Mouse (Mus musculus): ENCODE results near the gene Sox5.

The Sox5 gene

GRCm38 (mm10) chr6:144772175-144772918 is 9.4 kb downstream of the Sox5 start:
- CTCF ChIA-PET, result no interaction called here

DNA sequence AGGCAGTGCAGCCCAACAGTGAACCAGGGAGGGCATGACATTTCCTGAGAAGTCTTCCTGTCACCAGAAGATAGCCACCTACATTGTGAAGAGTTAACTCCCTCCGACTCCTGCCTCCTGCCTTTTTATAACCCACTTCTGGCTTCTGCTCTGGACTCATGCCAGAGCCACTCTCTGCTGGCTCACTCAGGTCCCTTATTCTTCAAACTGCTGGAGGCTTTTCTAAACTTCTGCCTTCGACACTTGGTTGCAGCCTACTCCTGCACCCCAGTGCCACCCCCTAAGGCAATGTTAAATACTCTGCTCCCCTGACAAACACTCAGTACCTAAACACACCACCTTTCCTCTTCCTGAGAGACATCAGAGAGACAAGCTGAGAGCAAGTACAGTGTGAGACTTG is 12.7 kb downstream of the Sox5 start:
- CTCF ChIA-PET, result no interaction called here

GRCm38 (mm10) chr6:144761902-144762301 is 19.9 kb downstream of the Sox5 start:
- CTCF ChIA-PET, result interaction anchor here (0.6 kb wide), 1 partner anchor 130 kb away, joined by 4 read pairs; no protein-coding TSS in a partner anchor

- CTCF ChIA-PET, result no interaction called here
Observed at GRCm38 (mm10) chr6:144759193-144759592, 22.6 kb downstream of the Sox5 start.

DNA sequence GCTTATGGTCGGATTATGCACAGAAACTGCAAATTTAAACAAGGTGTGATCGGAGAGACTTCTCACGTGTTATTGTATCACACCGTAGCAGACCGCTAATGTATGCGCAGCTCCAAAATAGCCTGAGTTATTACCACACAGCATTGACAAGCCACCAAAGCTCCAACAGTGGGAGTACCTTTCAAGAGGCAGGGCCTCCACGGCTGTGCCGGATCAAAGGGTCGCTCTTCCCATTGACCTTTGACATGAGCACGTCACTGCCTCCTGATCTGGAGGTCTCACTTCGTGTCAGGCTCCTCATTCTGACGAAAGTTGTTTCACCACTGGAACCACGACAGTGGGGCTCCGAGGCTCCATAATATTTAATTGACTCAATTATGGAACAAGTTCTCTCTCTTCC is 24.4 kb downstream of the Sox5 start:
- CTCF ChIA-PET, result interaction anchor here (0.7 kb wide), 1 partner anchor 32 kb away, joined by 4 read pairs; no protein-coding TSS in a partner anchor

GRCm38 (mm10) chr6:144756444-144756843 is 25.3 kb downstream of the Sox5 start:
- CTCF ChIA-PET, result no interaction called here

DNA sequence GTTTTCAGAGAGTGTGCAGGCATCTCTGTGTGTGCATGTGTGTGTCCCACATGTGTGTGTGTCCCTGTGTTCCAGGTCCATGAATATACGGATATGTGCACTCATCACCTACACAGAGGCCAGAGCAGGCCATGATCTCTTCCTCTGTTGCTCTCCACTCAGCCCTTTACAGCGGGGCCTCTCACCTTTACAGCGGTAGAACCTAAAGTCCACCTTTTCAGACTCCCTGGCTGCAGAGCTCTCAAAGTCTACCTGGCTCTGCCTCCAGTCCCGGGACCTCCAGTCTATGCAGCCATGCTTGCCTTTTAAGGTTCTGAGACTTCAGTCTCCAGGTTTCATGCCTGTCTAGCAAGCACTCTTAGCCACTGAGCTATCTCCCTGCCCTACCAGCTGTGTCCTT is 26.5 kb downstream of the Sox5 start:
- CTCF ChIA-PET, result no interaction called here

- CTCF ChIA-PET, result no interaction called here
Observed at GRCm38 (mm10) chr6:144754366-144754765, 27.4 kb downstream of the Sox5 start.

DNA sequence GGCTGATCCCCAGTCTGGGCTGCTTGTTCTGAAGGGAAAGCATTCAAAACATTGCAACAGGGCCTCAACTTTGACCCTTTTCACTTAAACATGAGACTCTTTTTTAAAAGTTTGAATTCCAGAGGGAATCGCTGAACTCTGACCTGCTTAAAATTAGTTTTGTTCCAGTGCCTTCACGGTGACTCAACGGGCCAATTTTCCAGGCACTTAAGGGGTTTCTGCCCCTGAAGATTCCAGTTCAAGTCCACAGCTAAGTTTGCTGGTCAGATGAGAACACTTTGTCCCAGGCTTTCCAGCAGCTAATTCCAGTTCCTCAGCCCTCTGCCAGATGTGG is 27.8 kb downstream of the Sox5 start:
- CTCF ChIA-PET, result no interaction called here

GRCm38 (mm10) chr6:144753225-144753962 is 28.4 kb downstream of the Sox5 start:
- CTCF ChIA-PET, result no interaction called here

GRCm38 (mm10) chr6:144751581-144751980 is 30.2 kb downstream of the Sox5 start:
- CTCF ChIA-PET, result no interaction called here

- CTCF ChIA-PET, result no interaction called here
Observed at GRCm38 (mm10) chr6:144750197-144750596, 31.6 kb downstream of the Sox5 start.

- CTCF ChIA-PET, result no interaction called here
Observed at GRCm38 (mm10) chr6:144746436-144746835, 35.3 kb downstream of the Sox5 start.

- CTCF ChIA-PET, result no interaction called here
Observed at GRCm38 (mm10) chr6:144742559-144742958, 39.2 kb downstream of the Sox5 start.

DNA sequence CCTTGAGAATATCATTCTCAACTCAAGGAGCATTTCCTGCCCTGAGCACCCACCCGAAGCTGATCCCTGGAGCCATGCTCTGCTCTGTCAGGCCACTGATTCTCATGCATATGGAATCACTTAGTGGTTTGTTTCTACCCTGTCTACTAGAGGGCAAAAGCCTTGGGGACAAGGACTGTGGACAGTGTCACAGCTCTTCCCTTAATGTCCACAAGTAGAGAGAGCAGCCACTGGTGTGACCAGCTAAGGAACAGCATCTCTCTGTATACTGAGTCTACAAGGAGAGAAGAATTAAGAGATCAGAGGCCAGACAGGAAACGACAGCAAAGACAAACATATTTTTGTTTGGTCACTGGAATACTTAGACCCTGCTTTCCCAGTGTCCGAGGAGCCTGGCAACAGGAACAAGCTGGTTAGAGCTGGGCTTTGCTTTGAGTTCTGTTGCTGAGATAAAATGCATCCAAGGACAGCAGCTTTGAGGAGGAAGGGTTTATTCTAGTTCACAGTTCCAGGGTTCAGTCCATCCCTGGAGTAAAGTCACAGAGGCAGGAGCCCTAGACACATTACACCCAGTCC is 40.6 kb downstream of the Sox5 start:
- CTCF ChIA-PET, result no interaction called here

GRCm38 (mm10) chr6:144740343-144740742 is 41.4 kb downstream of the Sox5 start:
- CTCF ChIA-PET, result no interaction called here

DNA sequence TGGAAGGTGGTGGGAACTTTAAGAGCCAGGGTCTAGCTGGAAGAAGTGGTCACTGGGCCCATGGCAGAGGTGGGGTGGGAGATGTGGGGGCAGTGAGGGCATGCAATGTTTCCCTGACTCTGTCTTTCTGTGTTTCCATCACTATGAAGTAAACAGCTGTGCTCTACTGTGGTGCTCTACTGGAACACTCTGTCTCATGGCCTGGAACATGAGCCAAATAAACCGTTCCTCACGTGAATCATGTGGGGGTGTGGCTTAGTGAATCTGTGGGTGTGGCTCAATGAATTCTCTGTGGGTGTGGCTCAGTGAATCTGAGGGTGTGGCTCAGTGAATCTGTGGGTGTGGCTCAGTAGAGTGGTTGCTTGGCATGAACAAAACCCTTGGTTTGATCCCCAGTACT is 42.0 kb downstream of the Sox5 start:
- CTCF ChIA-PET, result no interaction called here

DNA sequence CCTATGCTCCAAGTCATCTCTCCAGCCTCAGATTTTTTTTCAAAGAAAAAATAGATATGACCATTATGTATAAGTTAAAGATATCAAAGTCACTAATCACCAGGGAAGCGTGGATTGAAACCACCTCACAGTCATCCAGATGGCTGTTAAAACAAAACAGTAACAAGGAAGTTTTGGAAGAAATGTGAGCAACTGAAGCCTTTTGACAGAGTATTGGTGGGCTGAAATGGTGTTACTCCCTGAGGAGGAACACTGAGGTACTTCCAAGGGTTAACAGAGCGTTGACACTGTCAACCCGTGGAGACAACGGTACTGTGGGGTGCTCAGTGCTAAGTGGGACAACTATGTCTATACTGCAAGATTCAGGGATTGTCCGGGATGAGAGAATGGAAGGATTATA is 44.0 kb downstream of the Sox5 start:
- CTCF ChIA-PET, result no interaction called here

DNA sequence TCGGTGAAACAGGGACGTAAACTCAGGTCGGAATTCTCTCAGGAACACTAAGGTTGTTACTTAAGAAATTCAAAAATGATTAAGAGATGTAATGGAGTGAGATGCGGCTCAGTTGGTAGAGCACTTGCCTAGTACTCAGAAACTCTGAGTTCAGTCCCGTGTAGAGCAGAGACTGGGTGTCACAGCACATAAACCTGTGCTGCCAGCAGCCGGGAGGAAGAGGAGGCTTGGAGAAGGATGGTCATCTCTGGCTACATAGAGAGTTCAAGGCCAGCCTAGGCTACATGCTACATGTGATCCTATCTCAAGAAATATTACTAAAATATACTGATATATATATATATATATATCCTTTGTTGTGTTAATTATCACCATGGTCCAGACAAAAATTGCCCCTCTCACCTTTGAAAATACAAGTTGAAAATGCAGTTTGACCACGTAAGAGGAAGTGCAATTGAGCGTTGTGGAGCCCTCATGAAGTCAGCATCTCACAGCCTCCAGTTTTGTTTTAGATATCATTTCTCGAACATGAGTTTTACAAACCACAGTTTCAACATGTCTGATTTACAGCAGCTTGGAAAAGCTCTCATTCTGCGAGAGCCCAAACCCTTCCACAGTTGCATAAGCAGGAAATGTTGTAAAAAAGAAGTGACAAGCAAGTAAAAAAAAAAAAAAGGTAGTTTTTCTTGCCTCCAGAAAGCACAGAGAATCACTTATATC is 50.4 kb downstream of the Sox5 start:
- CTCF ChIA-PET, result no interaction called here

DNA sequence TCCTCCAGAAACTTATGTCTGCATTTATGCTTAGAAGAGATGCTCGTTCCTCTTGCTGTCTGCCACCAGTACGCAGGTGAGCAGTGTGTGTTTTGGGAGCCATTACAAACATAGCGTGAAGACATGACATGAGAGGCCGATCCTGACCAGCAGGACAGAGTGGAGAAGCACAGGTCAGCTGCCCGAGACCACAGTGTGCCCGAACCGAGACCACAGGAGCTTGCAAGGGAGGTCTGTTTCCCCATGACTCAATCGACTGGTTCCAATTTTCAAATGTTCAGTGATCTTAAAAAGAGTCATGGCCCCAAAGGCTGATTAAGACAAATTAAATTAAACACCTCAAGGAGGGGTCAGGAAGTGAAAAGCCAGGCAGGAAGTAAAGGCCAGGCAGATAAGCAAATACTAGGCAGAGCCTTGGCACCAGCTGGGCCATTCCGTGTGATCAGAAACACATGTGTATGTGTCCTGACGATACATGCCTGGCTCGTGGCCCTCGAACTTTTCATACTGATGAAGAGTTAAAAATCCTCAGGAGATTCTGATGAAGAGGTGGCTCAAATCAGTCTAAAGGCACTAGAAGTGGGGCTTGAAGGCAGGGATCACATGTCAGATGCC is 58.1 kb downstream of the Sox5 start:
- CTCF ChIA-PET, result no interaction called here

GRCm38 (mm10) chr6:144723024-144723423 is 58.8 kb downstream of the Sox5 start:
- CTCF ChIA-PET, result no interaction called here

DNA sequence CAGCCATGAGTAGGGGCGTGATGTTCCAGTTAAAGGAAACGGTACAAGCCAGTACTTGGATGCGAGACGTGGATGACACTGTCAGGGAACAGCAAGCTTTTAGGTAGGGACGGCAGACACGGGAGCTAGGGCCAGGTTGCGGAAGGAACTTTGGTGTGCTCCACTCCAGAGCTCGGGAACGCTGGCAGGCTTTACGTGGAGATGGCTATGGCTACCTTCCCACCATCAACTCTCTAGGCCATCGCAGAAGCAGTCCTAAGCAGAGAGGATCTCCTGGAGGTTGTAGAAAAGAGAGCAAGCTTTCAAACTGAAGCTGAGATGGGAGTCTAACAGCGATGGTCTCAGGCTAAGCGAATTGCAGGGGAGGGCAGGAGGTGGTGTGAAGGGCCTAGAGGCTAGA is 60.9 kb downstream of the Sox5 start:
- CTCF ChIA-PET, result interaction anchor here (0.6 kb wide), 1 partner anchor 14 kb away, joined by 3 read pairs; no protein-coding TSS in a partner anchor
